Mouse (Mus musculus): ENCODE measurements around the gene Zscan20.

DNA sequence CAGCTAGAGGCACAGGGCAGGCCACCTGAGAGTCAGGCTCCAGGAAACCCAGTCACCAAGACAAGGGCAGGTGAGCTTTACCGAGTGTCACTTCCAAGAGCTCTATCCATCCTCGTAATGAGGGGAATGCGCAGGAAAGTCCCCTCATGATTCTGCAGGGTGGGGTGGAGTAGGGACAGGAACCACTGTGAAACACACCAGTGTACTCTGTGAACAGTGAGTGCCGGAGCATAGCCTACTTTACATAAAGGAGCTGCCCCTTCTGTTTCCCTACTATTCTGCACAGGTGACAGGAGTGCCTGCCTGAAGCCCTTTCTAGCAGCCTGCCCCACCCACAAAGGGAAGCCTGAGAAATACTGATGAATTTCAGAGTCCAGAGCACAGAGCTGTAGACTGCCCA, 16.6 kb downstream of the Zscan20 start:
- TF ChIP-seq CTCF (IDR thresholded peaks at IDR 0.05; ENCODE audit: low read depth) (no peak), EP300 (IDR thresholded peaks at IDR 0.05; ENCODE audit: low read depth) (no peak)
